Mouse (Mus musculus) ES-E14 (cell line): ENCODE data around the gene Gtpbp8.

ENCODE experiments used
- CHD2 ChIP-seq: IDR thresholded peaks from 2 replicates; pipeline ENCODE4 v1.6.1; 2014; ENCODE audit warnings: mild to moderate bottlenecking, low read depth, low read length, inconsistent platforms
- MAFK ChIP-seq: IDR thresholded peaks from 2 replicates; pipeline ENCODE4 v1.6.1; 2014; ENCODE audit warnings: mild to moderate bottlenecking, low read depth, low read length, inconsistent platforms; ENCODE audit not compliant: insufficient read depth
- ZC3H11A ChIP-seq: IDR thresholded peaks from 2 replicates; pipeline ENCODE4 v1.6.1; 2012; ENCODE audit warnings: low read depth, mild to moderate bottlenecking, inconsistent platforms, low read length, borderline replicate concordance
- ZNF384 ChIP-seq: IDR thresholded peaks from 2 replicates; pipeline ENCODE4 v1.6.1; 2012; ENCODE audit warnings: low read depth, low read length, inconsistent platforms

DNA sequence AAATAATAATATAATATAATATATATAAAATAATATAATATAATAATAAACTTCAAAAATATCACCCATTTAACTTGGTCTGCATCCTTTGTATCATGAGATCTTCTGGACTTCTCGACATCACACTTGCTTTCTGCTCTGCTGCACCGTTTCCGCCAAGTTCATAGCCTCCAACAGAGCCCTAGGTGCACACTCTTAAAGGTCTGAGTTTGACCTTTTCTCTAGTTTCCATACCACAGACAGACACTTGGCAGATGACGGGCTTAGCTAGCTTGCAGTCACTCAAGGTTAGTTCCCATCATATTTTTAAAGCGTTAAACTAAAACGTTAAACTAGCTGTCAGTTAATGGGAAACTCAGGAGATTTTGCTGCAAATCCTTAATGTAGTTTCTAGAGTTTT is 28.0 kb upstream of the Gtpbp8 start:
- no peak for TF ChIP-seq CHD2
- no peak for TF ChIP-seq MAFK
- no peak for TF ChIP-seq ZNF384
- no peak for TF ChIP-seq ZC3H11A
